Mouse (Mus musculus) gastrocnemius, adult 18-20 months (tissue): ENCODE measurements around the gene Usp24. TPM values are rescaled to one million over a fixed set of nuclear protein-coding genes. Genes with fewer than 3 reads are reported as not detected.

Experiments used
- DNase-seq: peaks from one replicate; pipeline ENCODE4 v3.0.0; 2021; ENCODE audit warnings: low spot score
- total RNA-seq, 2 experiments: library from RNA; stranded (reverse); gene quantifications; 2 replicates each; pipeline ENCODE4 v1.2.3; 2021

Usp24 gene
- total RNA-seq, 2 experiments from 2014 or later: 61.6 to 71.1 TPM

DNA sequence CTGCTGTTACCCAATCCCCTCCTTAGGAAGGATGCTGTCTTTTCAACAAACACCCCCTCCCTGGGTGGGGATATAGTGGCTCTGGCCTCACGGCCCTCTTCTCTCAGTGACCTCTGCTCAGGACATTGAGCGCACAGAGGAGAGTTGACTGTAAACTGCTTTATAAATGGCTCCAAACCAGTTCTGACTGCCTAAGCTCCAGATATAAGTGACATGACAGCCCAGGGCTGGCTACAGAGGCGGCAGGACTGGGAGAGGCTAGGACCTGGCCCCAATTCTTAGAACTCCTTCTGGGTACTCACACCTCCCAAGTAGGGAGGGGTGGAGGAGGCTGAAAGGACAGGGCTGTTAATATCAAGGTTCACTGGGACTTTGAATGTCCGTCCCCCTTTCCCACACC is 174.6 kb downstream of the Usp24 start:
- DNase-seq: no peak

Other genes starting within 250 kb of the Usp24 start
- gene Pcsk9, start 148.1 kb downstream of the Usp24 start, total RNA-seq: not detected
- not detected for gene Bsnd, start 176.1 kb downstream of the Usp24 start, total RNA-seq
- gene Dhcr24, start 244.8 kb downstream of the Usp24 start, total RNA-seq: 1 to 10 TPM; 3.3 to 3.4 TPM